Mouse (Mus musculus) limb, embryonic 10.5 days (tissue): Measurements from ENCODE around the gene Pdlim4. TPM values are rescaled to one million over a fixed set of nuclear protein-coding genes. Genes with fewer than 3 reads are reported as not detected.

Source experiments
- DNase-seq: peaks from one replicate; pipeline ENCODE4 v3.0.0-alpha.2; 2017; ENCODE audit warnings: low spot score
- H3K27ac ChIP-seq: fragments of 300-500 bp; sonication (generic); 2 replicates; pipeline ENCODE4 v1.5.1; 2016; ENCODE audit warnings: mild to moderate bottlenecking
- H3K27me3 ChIP-seq: fragments of 300-500 bp; sonication (generic); 2 replicates; pipeline ENCODE4 v1.6.1; 2016; ENCODE audit warnings: low read depth, mild to moderate bottlenecking; ENCODE audit not compliant: poor library complexity, severe bottlenecking
- H3K36me3 ChIP-seq: fragments of 300-500 bp; sonication (generic); 2 replicates; pipeline ENCODE4 v1.6.1; 2016; ENCODE audit warnings: mild to moderate bottlenecking, moderate library complexity
- H3K4me1 ChIP-seq: fragments of 300-500 bp; sonication (generic); 2 replicates; pipeline ENCODE4 v1.6.1; 2016
- H3K4me3 ChIP-seq: fragments of 300-500 bp; sonication (generic); 2 replicates; pipeline ENCODE4 v1.5.1; 2016; ENCODE audit warnings: mild to moderate bottlenecking, moderate library complexity
- H3K9me3 ChIP-seq: fragments of 300-500 bp; sonication (generic); replicated peaks from 2 replicates; pipeline ENCODE4 v1.6.1; 2016; ENCODE audit warnings: mild to moderate bottlenecking
- WGBS: fragments of 180-500 bp; shearing (Covaris S2); methylation state at CpG from one replicate; pipeline ENCODE4 v1.1.7; 2016; 5-methylcytosine and 5-hydroxymethylcytosine counted together
- polyA plus RNA-seq: library from polyadenylated mRNA; unstranded; fragments of >200 nt; fragmentation: Nextera tagmentation; extraction: Ambion mirVana; gene quantifications from 2 replicates; pipeline ENCODE4 v1.2.1, GENCODE M21; 2016

The Pdlim4 gene
- polyA plus RNA-seq, 1 experiment from 2014 or later, result 171 TPM

GRCm38 (mm10) chr11:54106676-54107075 lies 37.9 kb upstream of the Pdlim4 start:
- Histone ChIP-seq H3K4me3 (no peak overlapping the region), H3K9me3 (no peaks in the 10 kb centered on the region), H3K27me3 (peaks cover 12% of the 10 kb centered on the region), H3K27ac (no peak overlapping the region), H3K4me1 (peaks cover 19% of the 10 kb centered on the region), H3K36me3 (peaks cover 14% of the 10 kb centered on the region)
- no peak for DNase-seq
- WGBS, result 88% methylated on average over 3 of the region's 3 CpGs

GRCm38 (mm10) chr11:54105011-54105410 lies 36.2 kb upstream of the Pdlim4 start:
- Histone ChIP-seq H3K4me3 (no peak overlapping the region), H3K27ac (no peak overlapping the region), H3K9me3 (no peaks in the 10 kb centered on the region), H3K4me1 (peaks cover 35% of the 10 kb centered on the region), H3K36me3 (peaks cover 2% of the 10 kb centered on the region; the same call in 1 of the 2 replicates), H3K27me3 (peaks cover 23% of the 10 kb centered on the region)
- no peak for DNase-seq
- 91% methylated on average over 6 of the region's 6 CpGs for WGBS

- no peak for DNase-seq
- Histone ChIP-seq H3K4me1 (peaks cover 35% of the 10 kb centered on the region), H3K27ac (no peak overlapping the region), H3K36me3 (no peaks in the 10 kb centered on the region), H3K27me3 (peaks cover 31% of the 10 kb centered on the region), H3K9me3 (no peaks in the 10 kb centered on the region), H3K4me3 (0 out of 2 replicates have a peak overlapping the region, but pooled peaks have one; percentile 1)
- whole genome bisulfite sequencing, result 52% methylated on average over 10 of the region's 10 CpGs
These were observed 34.1 kb upstream of the Pdlim4 start for GRCm38 (mm10) chr11:54102706-54103449.

- DNase-seq, result no peak
- no peaks in the 10 kb centered on the region for H3K36me3 ChIP-seq
- H3K27ac ChIP-seq, result no peak overlapping the region
- 64% methylated on average over 9 of the region's 9 CpGs for WGBS
- peak overlapping the region; percentile 72 for H3K4me3 ChIP-seq
- peaks cover 35% of the 10 kb centered on the region for H3K4me1 ChIP-seq
- peaks cover 31% of the 10 kb centered on the region for H3K27me3 ChIP-seq
- H3K9me3 ChIP-seq, result no peaks in the 10 kb centered on the region
These were observed 32.9 kb upstream of the Pdlim4 start for GRCm38 (mm10) chr11:54101701-54102100.

GRCm38 (mm10) chr11:54100692-54101591 lies 32.1 kb upstream of the Pdlim4 start:
- Histone ChIP-seq H3K4me3 (peak overlapping the region; percentile 72), H3K9me3 (no peaks in the 10 kb centered on the region), H3K27me3 (peaks cover 31% of the 10 kb centered on the region), H3K36me3 (no peaks in the 10 kb centered on the region), H3K4me1 (peaks cover 35% of the 10 kb centered on the region), H3K27ac (peak overlapping the region; percentile 86)
- peak; percentile 87 for DNase-seq
- under 1% methylated on average over 82 of the region's 83 CpGs for WGBS

- peak within 1 kb of the TSS; percentile 86 for H3K27ac ChIP-seq
- H3K36me3 ChIP-seq, result no peaks in the 10 kb centered on the region
- H3K4me1 ChIP-seq, result peaks cover 35% of the 10 kb centered on the region
- H3K9me3 ChIP-seq, result no peaks in the 10 kb centered on the region
- WGBS, result 44% methylated on average over 10 of the region's 10 CpGs
- peak within 1 kb of the TSS; percentile 72 for H3K4me3 ChIP-seq
- H3K27me3 ChIP-seq, result peaks cover 31% of the 10 kb centered on the region
- DNase-seq, result no peak
These were observed 31.4 kb upstream of the Pdlim4 start, which contains the start of gene P4ha2 for GRCm38 (mm10) chr11:54100045-54100691. Gene P4ha2, plus strand, starts transcription at chr11:54100095.

- Histone ChIP-seq H3K27ac (peak overlapping the region; percentile 30; the same call in 1 of the 2 replicates), H3K27me3 (no peaks in the 10 kb centered on the region), H3K4me3 (no peak overlapping the region), H3K36me3 (no peaks in the 10 kb centered on the region), H3K4me1 (peaks cover 16% of the 10 kb centered on the region), H3K9me3 (no peaks in the 10 kb centered on the region)
- 5% methylated on average over 3 of the region's 3 CpGs for WGBS
- peak; percentile 64 for DNase-seq
These were observed 24.2 kb upstream of the Pdlim4 start for GRCm38 (mm10) chr11:54093000-54093399.

- 48% methylated on average over 7 of the region's 7 CpGs for WGBS
- H3K4me1 ChIP-seq, result peaks cover 16% of the 10 kb centered on the region
- H3K27ac ChIP-seq, result no peak overlapping the region
- H3K36me3 ChIP-seq, result no peaks in the 10 kb centered on the region
- H3K4me3 ChIP-seq, result no peak overlapping the region
- no peaks in the 10 kb centered on the region for H3K27me3 ChIP-seq
- no peaks in the 10 kb centered on the region for H3K9me3 ChIP-seq
- no peak for DNase-seq
These were observed 23.4 kb upstream of the Pdlim4 start for GRCm38 (mm10) chr11:54092188-54092587.

GRCm38 (mm10) chr11:54091726-54092125 lies 22.9 kb upstream of the Pdlim4 start:
- H3K9me3 ChIP-seq, result no peaks in the 10 kb centered on the region
- 65% methylated on average over 8 of the region's 8 CpGs for WGBS

GRCm38 (mm10) chr11:54090091-54090879 lies 21.5 kb upstream of the Pdlim4 start:
- no peak for DNase-seq
- Histone ChIP-seq H3K27ac (no peak overlapping the region), H3K27me3 (no peaks in the 10 kb centered on the region), H3K36me3 (no peaks in the 10 kb centered on the region), H3K9me3 (no peaks in the 10 kb centered on the region), H3K4me3 (no peak overlapping the region), H3K4me1 (peaks cover 16% of the 10 kb centered on the region)
- 85% methylated on average over 1 of the region's 1 CpGs for WGBS

More at GRCm38 (mm10) chr11:54091726-54092125, 22.9 kb upstream of the Pdlim4 start:
- no peaks in the 10 kb centered on the region for H3K36me3 ChIP-seq
- no peak for DNase-seq
- H3K4me3 ChIP-seq, result no peak overlapping the region
- H3K27me3 ChIP-seq, result no peaks in the 10 kb centered on the region
- peaks cover 16% of the 10 kb centered on the region for H3K4me1 ChIP-seq
- no peak overlapping the region for H3K27ac ChIP-seq

GRCm38 (mm10) chr11:54088947-54089317 lies 20.1 kb upstream of the Pdlim4 start:
- 48% methylated on average over 5 of the region's 5 CpGs for WGBS
- H3K27me3 ChIP-seq, result no peaks in the 10 kb centered on the region
- DNase-seq, result peak; percentile 77
- no peaks in the 10 kb centered on the region for H3K9me3 ChIP-seq
- H3K36me3 ChIP-seq, result no peaks in the 10 kb centered on the region
- no peak overlapping the region for H3K27ac ChIP-seq
- peaks cover 16% of the 10 kb centered on the region for H3K4me1 ChIP-seq
- H3K4me3 ChIP-seq, result no peak overlapping the region
